Mouse (Mus musculus) thymus, postnatal 36 days (tissue): Measurements from ENCODE around the gene Frem1.
A peak's percentile ranks its signal among the peaks of the same experiment; 100 is the strongest.

Experiments used
- DNase-seq, 2 experiments: peaks; one replicate each; pipeline ENCODE4 v3.0.0; 2022; ENCODE audit warnings: mixed read lengths in 2 of 2

Gene Frem1

DNA sequence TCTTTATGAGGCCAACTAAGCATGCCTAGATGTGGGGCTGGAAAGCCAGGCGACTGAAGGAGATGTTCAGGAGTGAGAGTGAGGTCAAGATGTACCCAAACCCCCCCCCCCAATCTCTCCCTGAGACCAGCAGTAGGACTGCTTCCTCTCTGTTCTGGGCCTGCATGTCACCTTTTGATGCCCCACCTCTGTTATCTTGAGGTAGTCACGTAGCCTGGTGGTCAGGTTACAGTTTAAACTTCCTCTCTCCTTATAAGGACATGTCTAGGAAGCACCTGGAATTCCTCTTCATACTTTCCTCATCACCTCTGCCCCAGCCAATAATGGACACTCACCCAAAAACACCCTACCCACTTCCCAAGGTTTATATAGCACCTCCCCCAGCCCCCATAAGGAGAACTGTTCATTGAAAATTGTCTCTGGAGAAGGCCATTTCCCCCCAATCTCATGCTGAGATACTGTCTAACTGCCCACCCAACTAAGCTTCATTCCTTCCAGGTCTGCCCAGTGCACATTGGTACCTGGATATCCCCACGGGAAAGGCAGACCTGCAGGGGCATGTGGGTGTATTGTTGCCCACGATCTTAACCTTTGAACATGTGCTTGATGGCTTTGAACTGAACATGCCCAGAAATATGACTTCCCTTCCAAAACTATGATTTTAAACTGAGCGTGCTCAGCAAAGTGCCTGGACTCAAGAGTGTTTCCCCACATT lies 184.3 kb downstream of the Frem1 start:
- DNase-seq = no peak

DNA sequence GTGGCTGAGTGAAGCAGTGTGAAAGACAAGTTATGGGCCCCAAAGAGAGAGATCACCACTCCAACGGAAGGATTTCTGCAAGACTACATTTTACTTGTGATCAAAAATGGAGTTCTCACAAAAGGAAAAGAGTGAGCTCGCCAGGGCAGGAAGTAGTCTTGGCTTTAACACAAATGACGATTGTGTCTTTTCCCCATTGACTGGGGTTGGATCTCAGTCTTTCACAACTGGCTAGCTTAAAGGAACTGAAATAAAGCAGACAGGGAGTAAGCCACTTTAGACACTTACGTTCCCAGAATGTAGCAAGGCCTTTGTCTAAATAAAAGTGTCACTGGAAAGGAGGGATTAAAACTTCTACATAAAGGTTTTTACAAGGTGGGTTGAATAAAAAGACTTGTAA lies 185.0 kb downstream of the Frem1 start:
- no peak for DNase-seq

DNA sequence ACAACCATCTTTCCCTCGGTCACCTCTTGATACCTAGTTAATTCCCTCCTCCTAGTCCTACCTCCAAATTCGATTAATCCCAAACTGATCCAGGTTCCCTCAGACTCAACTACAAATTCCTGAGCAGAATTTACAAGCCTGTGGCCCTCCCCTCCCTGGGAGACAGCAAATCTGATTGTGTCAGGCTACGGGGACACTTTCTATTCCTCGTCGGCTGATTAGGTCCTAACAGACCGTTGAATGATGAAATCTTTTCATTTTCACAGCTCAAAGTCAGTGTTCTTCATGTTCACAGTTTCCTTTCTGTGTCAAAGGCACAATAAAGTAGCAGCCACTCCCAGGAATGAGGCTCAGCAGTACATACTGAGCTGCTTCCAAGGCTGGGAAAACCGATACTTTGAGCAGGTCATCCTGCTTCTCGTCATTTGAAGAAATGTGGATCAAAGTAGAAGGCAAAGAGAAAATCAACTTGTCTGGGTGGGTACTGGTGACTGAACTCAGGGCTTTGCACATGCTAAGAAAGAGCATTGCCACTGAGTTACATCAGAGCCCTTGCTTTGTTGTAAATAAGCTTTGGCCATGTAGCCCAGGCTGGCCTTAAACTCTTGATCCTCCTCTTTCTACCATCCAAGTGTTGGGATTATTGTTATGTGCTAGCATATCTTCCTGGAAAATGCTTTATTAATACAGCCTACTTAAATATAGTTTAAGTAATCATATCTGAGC lies 187.0 kb downstream of the Frem1 start:
- DNase-seq = no peak

DNA sequence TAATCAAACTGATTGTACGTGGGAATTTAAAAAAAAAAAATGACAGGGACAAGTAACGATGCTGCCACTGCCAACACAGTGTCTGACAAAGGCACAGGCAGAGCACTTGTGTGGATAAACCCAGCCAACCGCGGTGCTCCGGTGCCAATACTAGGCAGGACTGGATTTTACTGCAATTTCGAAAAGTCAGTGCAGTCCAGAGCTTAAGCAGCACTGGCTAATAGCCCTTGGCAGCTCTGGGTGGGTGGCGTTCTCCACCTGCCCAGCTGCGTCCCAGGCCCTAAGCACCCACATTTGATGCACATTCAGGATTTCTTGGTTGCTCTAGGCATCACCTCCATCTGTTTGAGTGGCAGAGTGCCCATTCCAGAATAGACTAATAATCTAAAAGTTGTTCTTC lies 188.8 kb downstream of the Frem1 start:
- DNase-seq = no peak

DNA sequence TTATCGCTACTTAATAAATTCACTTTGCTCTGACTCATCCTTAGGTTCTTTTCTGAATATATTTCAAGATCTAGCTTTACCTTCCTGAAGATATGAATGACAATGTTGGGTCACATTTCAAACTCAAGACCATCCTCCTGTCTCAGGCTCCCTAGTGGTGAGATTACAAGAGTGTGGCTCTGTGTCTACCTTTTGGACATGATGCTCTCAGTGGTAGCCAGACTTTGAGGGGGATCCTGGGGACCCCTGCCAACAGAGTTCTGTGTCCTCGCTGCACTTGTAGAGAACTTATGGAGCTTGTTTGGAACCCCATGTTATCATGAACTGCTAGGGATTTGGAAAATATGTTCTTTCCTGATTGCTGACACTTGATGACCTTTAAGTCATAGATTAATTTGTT lies 190.7 kb downstream of the Frem1 start:
- DNase-seq = no peak

DNA sequence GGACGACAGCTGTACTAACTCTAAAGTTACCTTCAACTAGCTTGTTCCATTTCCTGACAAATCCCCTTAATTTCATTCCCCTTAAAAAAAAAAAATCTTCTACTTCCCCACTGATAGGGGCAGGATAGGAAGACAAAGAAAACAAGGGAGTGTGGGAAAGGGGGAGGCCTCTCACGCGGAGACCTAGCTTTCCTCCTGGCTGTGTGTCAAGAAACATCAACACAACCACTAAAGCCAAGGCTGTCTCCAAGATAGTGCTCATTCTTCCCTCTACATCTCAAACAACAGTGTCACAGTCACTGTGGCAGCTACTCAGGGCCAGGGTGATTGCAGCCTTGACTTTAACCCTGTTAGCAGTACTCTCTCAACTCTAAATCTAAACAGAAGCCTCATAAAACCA lies 191.6 kb downstream of the Frem1 start:
- DNase-seq = no peak

DNA sequence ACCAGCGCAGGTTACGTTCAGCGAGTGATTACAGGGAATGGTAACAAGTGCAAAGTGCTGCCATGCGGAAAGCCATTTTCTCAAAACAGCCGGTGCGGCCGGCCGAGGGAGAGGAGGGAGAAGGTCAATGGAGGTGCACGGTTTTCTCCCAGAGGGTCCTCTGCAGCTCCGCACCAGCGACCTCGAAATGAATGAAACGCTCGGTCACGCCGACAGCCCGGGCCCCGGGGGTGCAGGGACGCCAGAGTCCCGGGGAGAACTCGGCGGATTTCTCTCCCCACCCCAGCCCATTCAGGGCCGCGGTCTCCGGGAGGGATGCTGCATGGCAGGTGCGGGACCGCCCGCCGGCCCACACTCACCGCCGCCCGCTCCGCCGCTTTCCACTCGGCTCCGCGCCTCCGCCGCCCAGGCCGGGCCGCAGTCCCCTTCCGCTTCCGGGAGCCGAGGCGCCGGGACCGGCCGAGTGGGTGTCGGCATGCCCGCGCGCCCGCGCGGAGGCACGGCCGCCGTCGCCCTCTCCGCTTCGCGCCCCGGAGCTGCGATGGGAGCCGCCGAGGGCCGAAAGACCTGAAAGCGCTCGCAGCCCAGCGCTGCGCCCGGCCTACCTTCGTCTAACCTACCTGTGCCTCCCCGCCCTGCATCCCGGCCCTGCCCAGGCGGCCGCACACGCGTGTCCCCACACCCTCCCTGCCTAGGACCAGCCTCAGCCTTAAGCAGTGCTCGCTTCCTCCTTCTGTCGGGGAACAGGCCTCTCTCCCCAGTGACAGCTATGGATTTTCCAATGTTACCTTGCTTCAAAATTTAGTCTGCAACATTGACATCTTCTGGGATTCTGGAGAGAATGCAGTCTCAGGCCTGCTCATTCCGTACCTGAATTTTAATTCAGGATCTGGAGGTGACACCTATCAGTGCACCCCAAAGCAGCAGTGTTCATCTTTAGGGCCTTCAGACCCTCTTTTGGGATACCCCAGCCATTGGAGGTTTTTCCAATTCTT lies 192.7 kb downstream of the Frem1 start, which contains the start of gene Zdhhc21:
TSS of gene Zdhhc21 (minus strand) at position 828 of the 995 bp plus-strand sequence.
- DNase-seq = peak; percentile 81 to 84

DNA sequence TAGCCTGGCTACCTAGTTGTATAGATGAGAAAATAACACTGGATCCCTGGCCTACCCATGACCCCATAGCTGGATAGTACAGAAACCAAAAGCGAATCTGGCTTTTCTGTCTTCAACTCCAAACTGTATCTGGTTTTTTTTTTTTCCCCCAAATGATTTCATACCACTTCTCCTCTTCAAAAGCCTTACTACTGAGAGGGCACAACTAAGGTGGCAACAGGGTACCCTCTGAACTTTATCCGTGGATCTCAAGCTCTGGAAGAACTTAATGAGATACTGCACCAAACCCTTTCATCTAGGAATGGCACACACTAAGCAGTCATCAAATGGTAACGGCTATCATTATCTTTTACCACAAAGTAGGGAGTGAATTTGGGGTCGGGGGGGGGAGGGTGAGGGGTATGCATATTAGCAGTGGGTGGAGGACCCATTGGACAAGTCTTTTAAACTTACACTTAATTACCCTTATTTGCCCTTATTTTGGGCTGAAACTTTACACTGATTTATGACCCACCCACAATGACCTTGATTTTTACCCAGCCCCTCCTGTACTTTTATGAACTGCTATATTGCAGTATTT lies 193.6 kb downstream of the Frem1 start:
- DNase-seq = no peak

DNA sequence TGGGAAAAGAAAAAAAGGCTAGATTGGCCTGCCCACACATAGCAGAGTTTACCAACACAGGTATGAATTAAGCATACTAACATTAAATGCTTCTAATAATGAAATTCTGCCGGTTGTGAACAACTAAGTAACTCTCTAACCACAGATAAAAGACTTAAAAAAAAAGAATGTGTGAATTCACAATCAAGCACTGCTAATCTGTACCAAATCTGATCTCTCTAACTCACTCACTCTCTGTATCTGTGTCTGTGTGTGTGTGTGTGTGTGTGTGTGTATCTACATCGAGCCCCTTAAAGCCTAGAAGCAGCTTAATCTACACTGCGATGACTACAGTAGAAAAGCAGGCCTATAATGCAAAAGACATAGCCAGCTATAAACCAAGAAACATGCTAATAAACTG lies 195.2 kb downstream of the Frem1 start:
- DNase-seq = no peak

DNA sequence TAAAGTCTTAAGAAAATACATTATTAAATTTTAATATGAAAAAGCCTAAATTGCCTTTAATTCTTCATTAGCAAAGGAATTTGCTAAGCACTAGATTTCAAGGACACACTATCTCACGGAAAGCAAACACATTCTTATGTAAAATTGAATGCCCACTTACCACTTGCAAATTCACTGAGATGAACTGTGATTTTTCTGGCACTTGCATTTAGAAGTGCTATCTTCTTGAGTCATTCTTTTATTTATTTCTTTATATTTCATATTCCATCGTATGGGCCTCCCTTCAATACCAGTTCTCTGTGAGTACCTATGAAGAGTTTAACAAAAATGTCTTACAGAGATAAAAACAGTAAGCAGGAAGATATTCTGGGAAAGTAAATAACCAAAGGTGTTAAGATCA lies 198.3 kb downstream of the Frem1 start:
- DNase-seq = no peak

DNA sequence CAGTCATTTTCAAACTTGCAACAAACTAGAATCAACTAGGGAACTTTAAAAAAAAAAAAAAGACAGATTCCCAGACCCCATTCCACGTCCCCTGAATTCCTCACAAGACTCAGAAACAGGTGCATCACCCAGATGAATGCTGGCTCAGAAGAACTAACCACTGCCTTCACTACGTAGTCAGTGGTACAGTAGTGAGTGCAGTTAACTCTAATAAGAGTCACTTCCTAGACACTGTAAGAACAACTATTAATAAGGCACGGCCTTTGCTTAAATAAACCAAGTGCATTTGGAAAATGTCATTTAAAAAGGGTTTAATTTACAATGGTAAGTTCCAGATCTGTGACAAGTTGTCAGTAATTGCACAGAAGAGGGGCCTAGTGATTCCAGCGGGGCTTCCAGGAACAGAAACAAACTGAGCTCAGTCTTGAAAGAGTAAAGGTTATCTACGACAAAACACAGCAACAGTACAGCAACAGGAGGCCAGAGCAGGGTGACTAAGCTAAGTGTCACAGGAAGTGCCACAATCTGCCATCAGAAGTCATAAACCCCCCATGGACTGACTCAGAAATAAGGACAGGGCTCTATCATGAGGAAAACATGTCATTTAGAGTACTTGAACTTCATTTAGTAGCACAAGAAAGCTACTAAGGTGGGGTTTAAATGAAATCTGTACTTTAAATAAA lies 203.4 kb downstream of the Frem1 start:
- DNase-seq = no peak
